Mouse (Mus musculus): Measurements from ENCODE around the gene Map7. TPM values are rescaled to one million over a fixed set of nuclear protein-coding genes. Genes with fewer than 3 reads are reported as not detected.

The Map7 gene
- polyA plus RNA-seq, 1 experiment, result 6.7 TPM

DNA sequence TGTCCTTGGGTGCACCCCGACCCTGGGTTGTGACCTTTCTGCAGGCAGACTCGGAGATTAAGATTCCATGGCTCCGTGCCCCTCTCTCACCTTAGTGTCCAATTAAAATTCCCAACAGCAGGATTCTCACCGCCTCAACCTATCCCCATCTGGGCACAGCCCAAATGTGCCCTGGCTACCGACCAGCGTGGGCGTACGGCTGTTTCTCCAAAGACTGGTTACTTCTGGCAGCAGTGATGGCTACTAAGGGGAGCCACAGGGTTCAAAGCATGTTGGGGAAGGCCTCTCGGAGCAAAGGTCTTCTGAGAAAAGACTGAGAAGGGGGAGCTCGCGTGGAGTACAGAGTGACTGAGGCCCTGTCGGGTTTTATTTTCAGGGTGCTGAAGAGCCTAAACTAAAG is 23.7 kb upstream of the Map7 start:
- TF ChIP-seq CTCF (IDR thresholded peaks at IDR 0.05; ENCODE audit: borderline replicate concordance, extremely low read depth, insufficient read depth, insufficient read length), result no peak
- no peak for TF ChIP-seq POLR2A (IDR thresholded peaks at IDR 0.05; ENCODE audit: borderline replicate concordance, extremely low read depth, insufficient read depth, insufficient read length, poor library complexity, severe bottlenecking)
- DNase-seq (ENCODE audit: low read depth), result no peak

GRCm38 (mm10) chr10:20125226-20125625 is 23.0 kb upstream of the Map7 start:
- DNase-seq (ENCODE audit: low read depth), result peak; percentile 84
- TF ChIP-seq POLR2A (IDR thresholded peaks at IDR 0.05; ENCODE audit: borderline replicate concordance, extremely low read depth, insufficient read depth, insufficient read length, poor library complexity, severe bottlenecking) (no peak), CTCF (IDR thresholded peaks at IDR 0.05; ENCODE audit: borderline replicate concordance, extremely low read depth, insufficient read depth, insufficient read length) (peak; percentile 89)

- no peak for TF ChIP-seq POLR2A (IDR thresholded peaks at IDR 0.05; ENCODE audit: borderline replicate concordance, extremely low read depth, insufficient read depth, insufficient read length, poor library complexity, severe bottlenecking)
- no peak for TF ChIP-seq CTCF (IDR thresholded peaks at IDR 0.05; ENCODE audit: borderline replicate concordance, extremely low read depth, insufficient read depth, insufficient read length)
- no peak for DNase-seq (ENCODE audit: low read depth)
Observed at GRCm38 (mm10) chr10:20132933-20133652, 15.2 kb upstream of the Map7 start.

DNA sequence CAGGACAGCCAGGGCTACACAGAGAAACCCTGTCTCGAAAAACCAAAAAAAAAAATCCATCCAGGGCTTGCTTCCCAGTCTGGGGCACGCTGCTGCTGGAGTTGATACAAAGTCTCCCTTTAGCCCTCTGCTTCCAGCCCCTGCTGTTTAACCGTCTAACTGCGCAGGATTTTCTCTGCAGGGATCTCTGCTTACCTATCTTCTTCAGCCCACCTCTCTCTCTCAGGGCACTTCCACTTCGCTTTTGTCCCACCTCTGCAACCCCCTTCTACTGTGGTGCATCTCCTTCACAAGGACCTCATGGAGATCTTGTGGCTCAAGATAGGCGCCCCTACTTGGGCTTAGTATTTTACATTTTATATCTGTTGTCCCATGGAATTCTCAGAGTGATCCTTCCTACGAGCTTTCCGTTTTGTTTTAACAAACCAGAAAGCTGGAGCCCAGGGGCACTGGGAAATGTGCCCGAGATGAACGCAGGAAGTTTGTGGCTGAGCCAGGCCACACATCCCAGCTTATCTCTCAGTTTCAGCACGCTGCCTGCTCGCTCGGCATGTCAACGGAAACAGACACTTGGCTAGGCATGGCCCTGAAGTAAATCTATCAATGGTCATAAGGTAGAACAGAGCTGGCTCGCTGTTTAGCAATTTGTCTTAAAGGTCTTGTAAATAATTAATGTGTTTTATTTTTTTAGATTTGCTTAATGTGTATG is 12.8 kb upstream of the Map7 start:
- no peak for DNase-seq (ENCODE audit: low read depth)
- TF ChIP-seq POLR2A (IDR thresholded peaks at IDR 0.05; ENCODE audit: borderline replicate concordance, extremely low read depth, insufficient read depth, insufficient read length, poor library complexity, severe bottlenecking), result no peak
- no peak for TF ChIP-seq CTCF (IDR thresholded peaks at IDR 0.05; ENCODE audit: borderline replicate concordance, extremely low read depth, insufficient read depth, insufficient read length)

GRCm38 (mm10) chr10:20136505-20136904 is 11.8 kb upstream of the Map7 start:
- no peak for DNase-seq (ENCODE audit: low read depth)

GRCm38 (mm10) chr10:20141376-20141775 is 6.9 kb upstream of the Map7 start:
- no peak for TF ChIP-seq CTCF (IDR thresholded peaks at IDR 0.05; ENCODE audit: borderline replicate concordance, extremely low read depth, insufficient read depth, insufficient read length)
- TF ChIP-seq POLR2A (IDR thresholded peaks at IDR 0.05; ENCODE audit: borderline replicate concordance, extremely low read depth, insufficient read depth, insufficient read length, poor library complexity, severe bottlenecking), result no peak
- DNase-seq (ENCODE audit: low read depth), result no peak

More at GRCm38 (mm10) chr10:20136505-20136904, 11.8 kb upstream of the Map7 start:
- TF ChIP-seq POLR2A (IDR thresholded peaks at IDR 0.05; ENCODE audit: borderline replicate concordance, extremely low read depth, insufficient read depth, insufficient read length, poor library complexity, severe bottlenecking) (no peak), CTCF (IDR thresholded peaks at IDR 0.05; ENCODE audit: borderline replicate concordance, extremely low read depth, insufficient read depth, insufficient read length) (no peak)

DNA sequence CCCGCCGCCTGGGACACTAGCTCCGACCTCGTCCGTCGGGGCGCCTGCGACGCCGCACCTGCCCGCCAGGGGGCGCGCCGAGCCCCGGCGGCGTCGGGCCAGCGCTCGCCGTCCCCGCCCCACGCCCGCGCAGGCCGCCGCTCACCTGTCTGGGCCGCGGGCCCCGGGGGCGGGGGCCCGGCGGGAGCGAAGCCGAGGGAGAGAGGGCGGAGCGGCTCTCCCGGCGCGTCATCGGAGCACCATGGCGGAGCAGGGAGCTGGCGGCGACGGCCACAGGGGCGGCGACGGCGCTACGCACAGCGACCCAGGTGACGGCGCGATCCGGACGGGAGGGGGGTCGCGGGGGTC is 476 bp downstream of the Map7 start:
- DNase-seq (ENCODE audit: low read depth), result peak; percentile 34
- TF ChIP-seq POLR2A (IDR thresholded peaks at IDR 0.05; ENCODE audit: borderline replicate concordance, extremely low read depth, insufficient read depth, insufficient read length, poor library complexity, severe bottlenecking) (no peak), CTCF (IDR thresholded peaks at IDR 0.05; ENCODE audit: borderline replicate concordance, extremely low read depth, insufficient read depth, insufficient read length) (peak; percentile 41)

GRCm38 (mm10) chr10:20149121-20149834 is 1.0 kb downstream of the Map7 start:
- no peak for TF ChIP-seq POLR2A (IDR thresholded peaks at IDR 0.05; ENCODE audit: borderline replicate concordance, extremely low read depth, insufficient read depth, insufficient read length, poor library complexity, severe bottlenecking)
- TF ChIP-seq CTCF (IDR thresholded peaks at IDR 0.05; ENCODE audit: borderline replicate concordance, extremely low read depth, insufficient read depth, insufficient read length), result no peak
- peak; percentile 64 for DNase-seq (ENCODE audit: low read depth)

GRCm38 (mm10) chr10:20149835-20150355 is 1.6 kb downstream of the Map7 start:
- no peak for TF ChIP-seq CTCF (IDR thresholded peaks at IDR 0.05; ENCODE audit: borderline replicate concordance, extremely low read depth, insufficient read depth, insufficient read length)
- peak; percentile 48 for DNase-seq (ENCODE audit: low read depth)

- TF ChIP-seq POLR2A (IDR thresholded peaks at IDR 0.05; ENCODE audit: borderline replicate concordance, extremely low read depth, insufficient read depth, insufficient read length, poor library complexity, severe bottlenecking) (no peak), CTCF (IDR thresholded peaks at IDR 0.05; ENCODE audit: borderline replicate concordance, extremely low read depth, insufficient read depth, insufficient read length) (no peak)
- DNase-seq (ENCODE audit: low read depth), result no peak
Observed at GRCm38 (mm10) chr10:20152131-20152530, 3.9 kb downstream of the Map7 start.

GRCm38 (mm10) chr10:20153507-20153906 is 5.2 kb downstream of the Map7 start:
- no peak for DNase-seq (ENCODE audit: low read depth)
- TF ChIP-seq POLR2A (IDR thresholded peaks at IDR 0.05; ENCODE audit: borderline replicate concordance, extremely low read depth, insufficient read depth, insufficient read length, poor library complexity, severe bottlenecking) (no peak), CTCF (IDR thresholded peaks at IDR 0.05; ENCODE audit: borderline replicate concordance, extremely low read depth, insufficient read depth, insufficient read length) (no peak)
